Mouse (Mus musculus) intestine, embryonic 14.5 days (tissue): ENCODE measurements at regions not wholly inside any gene's neighbourhood (a gene's known extent, or its start where the extent isn't known, plus 50 kb on each side); places are given as distances from the start of the nearest gene placed in this dataset.

Experiments used
- ATAC-seq: fragments of 200-750 bp; cut with Nextera tagmentation; replicated peaks from 2 replicates; pipeline ENCODE4 v1.8.0; 2017; ENCODE audit warnings: low read depth, moderate number of reproducible peaks, moderate TSS enrichment, moderate library complexity; ENCODE audit not compliant: low FRiP score, low TSS enrichment
- DNase-seq: peaks from one replicate; pipeline ENCODE4 v3.0.0-alpha.2; 2018; ENCODE audit warnings: low spot score
- H3K27ac ChIP-seq: fragments of 300-500 bp; sonication (generic); 2 replicates; pipeline ENCODE4 v1.5.1; 2014; ENCODE audit warnings: low read depth, mild to moderate bottlenecking, control low read depth
- H3K27me3 ChIP-seq: fragments of 300-500 bp; sonication (generic); replicated peaks from 2 replicates; pipeline ENCODE4 v1.6.1; 2014; ENCODE audit warnings: low read length, control low read depth; ENCODE audit not compliant: control insufficient read depth, insufficient read depth
- H3K36me3 ChIP-seq: fragments of 300-500 bp; sonication (generic); 2 replicates; pipeline ENCODE4 v1.6.1; 2014; ENCODE audit warnings: low read length, control low read depth; ENCODE audit not compliant: control insufficient read depth, insufficient read depth
- H3K4me1 ChIP-seq: fragments of 300-500 bp; sonication (generic); replicated peaks from 2 replicates; pipeline ENCODE4 v1.6.1; 2014; ENCODE audit warnings: low read length, control low read depth, mixed read lengths; ENCODE audit not compliant: control insufficient read depth, insufficient read depth
- H3K4me2 ChIP-seq: fragments of 300-500 bp; sonication (generic); 2 replicates; pipeline ENCODE4 v1.6.1; 2014; ENCODE audit warnings: low read length
- H3K4me3 ChIP-seq: fragments of 300-500 bp; sonication (generic); 2 replicates; pipeline ENCODE4 v1.5.1; 2014; ENCODE audit warnings: low read depth, low read length, control low read depth, mixed read lengths
- H3K9ac ChIP-seq: fragments of 300-500 bp; sonication (generic); 2 replicates; pipeline ENCODE4 v1.6.1; 2014; ENCODE audit warnings: mild to moderate bottlenecking, low read length
- H3K9me3 ChIP-seq: fragments of 300-500 bp; sonication (generic); 2 replicates; pipeline ENCODE4 v1.6.1; 2016; ENCODE audit warnings: low read length, control low read depth; ENCODE audit not compliant: control insufficient read depth
- WGBS: fragments of 180-500 bp; shearing (Covaris S2); extraction: QIAGEN DNeasy Blood & Tissue Kit; methylation state at CpG from one replicate; pipeline ENCODE4 v1.1.7; 2014; 5-methylcytosine and 5-hydroxymethylcytosine counted together

GRCm38 (mm10) chr1:138715162-138715561, 95.2 kb upstream of the Nek7 start:
- H3K4me1 ChIP-seq, result no peaks in the 10 kb centered on the region
- H3K4me3 ChIP-seq, result no peak overlapping the region
- 70% methylated on average over 3 of the region's 3 CpGs for WGBS
- DNase-seq (no peak), ATAC-seq (no peak)
- H3K9me3 ChIP-seq, result no peaks in the 10 kb centered on the region
- H3K36me3 ChIP-seq, result no peaks in the 10 kb centered on the region
- no peak overlapping the region for H3K4me2 ChIP-seq
- H3K27me3 ChIP-seq, result no peaks in the 10 kb centered on the region
- no peak overlapping the region for H3K27ac ChIP-seq
- H3K9ac ChIP-seq, result no peak overlapping the region

GRCm38 (mm10) chr1:138709229-138709608, 89.3 kb upstream of the Nek7 start:
- WGBS, result 66% methylated on average over 2 of the region's 2 CpGs
- H3K9ac ChIP-seq, result no peak overlapping the region
- H3K36me3 ChIP-seq, result no peaks in the 10 kb centered on the region
- no peak overlapping the region for H3K4me3 ChIP-seq
- H3K4me1 ChIP-seq, result no peaks in the 10 kb centered on the region
- no peaks in the 10 kb centered on the region for H3K9me3 ChIP-seq
- H3K27me3 ChIP-seq, result no peaks in the 10 kb centered on the region
- no peak overlapping the region for H3K27ac ChIP-seq
- ATAC-seq (no peak), DNase-seq (no peak)
- H3K4me2 ChIP-seq, result no peak overlapping the region

- Histone ChIP-seq H3K4me3 (no peak overlapping the region), H3K27ac (no peak overlapping the region), H3K9me3 (no peaks in the 10 kb centered on the region), H3K27me3 (no peaks in the 10 kb centered on the region), H3K36me3 (no peaks in the 10 kb centered on the region), H3K4me2 (no peak overlapping the region), H3K4me1 (no peaks in the 10 kb centered on the region), H3K9ac (no peak overlapping the region)
- WGBS, result 78% methylated on average over 7 of the region's 7 CpGs
- ATAC-seq (no peak), DNase-seq (no peak)
Observed at GRCm38 (mm10) chr1:138708507-138709228, 88.7 kb upstream of the Nek7 start.

- no peak overlapping the region for H3K27ac ChIP-seq
- no peaks in the 10 kb centered on the region for H3K27me3 ChIP-seq
- H3K4me2 ChIP-seq, result no peak overlapping the region
- H3K36me3 ChIP-seq, result no peaks in the 10 kb centered on the region
- DNase-seq (no peak), ATAC-seq (no peak)
- 62% methylated on average over 3 of the region's 3 CpGs for WGBS
- H3K4me1 ChIP-seq, result no peaks in the 10 kb centered on the region
- no peak overlapping the region for H3K9ac ChIP-seq
- H3K4me3 ChIP-seq, result no peak overlapping the region
- H3K9me3 ChIP-seq, result no peaks in the 10 kb centered on the region
Observed at GRCm38 (mm10) chr1:138707913-138708312, 88.0 kb upstream of the Nek7 start.

GRCm38 (mm10) chr1:138703291-138703690, 83.3 kb upstream of the Nek7 start:
- no peaks in the 10 kb centered on the region for H3K9me3 ChIP-seq
- no peak overlapping the region for H3K4me2 ChIP-seq
- WGBS, result 61% methylated on average over 5 of the region's 5 CpGs
- no peaks in the 10 kb centered on the region for H3K27me3 ChIP-seq
- no peaks in the 10 kb centered on the region for H3K36me3 ChIP-seq
- no peak overlapping the region for H3K27ac ChIP-seq
- H3K4me3 ChIP-seq, result no peak overlapping the region
- no peak for DNase-seq
- H3K9ac ChIP-seq, result no peak overlapping the region
- H3K4me1 ChIP-seq, result no peaks in the 10 kb centered on the region
- ATAC-seq, result no peak

- Histone ChIP-seq H3K36me3 (no peaks in the 10 kb centered on the region), H3K9me3 (no peaks in the 10 kb centered on the region), H3K27me3 (no peaks in the 10 kb centered on the region), H3K4me3 (no peak overlapping the region), H3K4me1 (no peaks in the 10 kb centered on the region), H3K4me2 (no peak overlapping the region), H3K27ac (no peak overlapping the region), H3K9ac (no peak overlapping the region)
- WGBS, result 91% methylated on average over 6 of the region's 6 CpGs
- DNase-seq (no peak), ATAC-seq (no peak)
Observed at GRCm38 (mm10) chr1:138689234-138689633, 69.3 kb upstream of the Nek7 start.

GRCm38 (mm10) chr1:138686746-138687145, 66.8 kb upstream of the Nek7 start:
- Histone ChIP-seq H3K27me3 (no peaks in the 10 kb centered on the region), H3K4me3 (no peak overlapping the region), H3K4me2 (no peak overlapping the region), H3K36me3 (no peaks in the 10 kb centered on the region), H3K27ac (no peak overlapping the region), H3K9ac (no peak overlapping the region), H3K4me1 (no peaks in the 10 kb centered on the region), H3K9me3 (no peaks in the 10 kb centered on the region)
- 82% methylated on average over 5 of the region's 5 CpGs for WGBS
- DNase-seq (no peak), ATAC-seq (no peak)

- Histone ChIP-seq H3K9ac (no peak overlapping the region), H3K4me2 (no peak overlapping the region), H3K27me3 (no peaks in the 10 kb centered on the region), H3K9me3 (no peaks in the 10 kb centered on the region), H3K4me3 (no peak overlapping the region), H3K36me3 (no peaks in the 10 kb centered on the region), H3K27ac (no peak overlapping the region), H3K4me1 (no peaks in the 10 kb centered on the region)
- DNase-seq (no peak), ATAC-seq (no peak)
- WGBS, result 84% methylated on average over 10 of the region's 10 CpGs
Observed at GRCm38 (mm10) chr1:138683711-138684110, 63.8 kb upstream of the Nek7 start.

GRCm38 (mm10) chr1:138681970-138682369, 62.0 kb upstream of the Nek7 start:
- Histone ChIP-seq H3K9me3 (no peaks in the 10 kb centered on the region), H3K4me3 (no peak overlapping the region), H3K9ac (no peak overlapping the region), H3K27ac (no peak overlapping the region), H3K4me2 (no peak overlapping the region), H3K27me3 (no peaks in the 10 kb centered on the region), H3K4me1 (no peaks in the 10 kb centered on the region), H3K36me3 (no peaks in the 10 kb centered on the region)
- WGBS, result 67% methylated on average over 4 of the region's 4 CpGs
- DNase-seq, result no peak
- ATAC-seq, result no peak
